Mouse (Mus musculus) limb, embryonic 11.5 days (tissue): Measurements from ENCODE around the gene Pcdh15. TPM values are rescaled to one million over a fixed set of nuclear protein-coding genes. Genes with fewer than 3 reads are reported as not detected.
A peak's percentile ranks its signal among the peaks of the same experiment; 100 is the strongest.

Experiments used
- ATAC-seq: fragments of 200-750 bp; cut with Nextera tagmentation; 2 replicates; pipeline ENCODE4 v1.8.0; 2017; ENCODE audit warnings: low read depth; ENCODE audit not compliant: insufficient number of reproducible peaks, low FRiP score, low TSS enrichment
- DNase-seq: peaks from one replicate; pipeline ENCODE4 v3.0.0-alpha.2; 2015; ENCODE audit warnings: low spot score
- H3K27ac ChIP-seq: fragments of 300-500 bp; sonication (generic); replicated peaks from 2 replicates; pipeline ENCODE4 v1.5.1; 2014; ENCODE audit warnings: low read depth, mild to moderate bottlenecking, low read length
- H3K27me3 ChIP-seq: fragments of 300-500 bp; sonication (generic); 2 replicates; pipeline ENCODE4 v1.6.1; 2014; ENCODE audit warnings: mild to moderate bottlenecking, low read length, mixed read lengths; ENCODE audit not compliant: control insufficient read depth, insufficient read depth
- H3K36me3 ChIP-seq: fragments of 300-500 bp; sonication (generic); 2 replicates; pipeline ENCODE4 v1.6.1; 2014; ENCODE audit warnings: mild to moderate bottlenecking, low read length, moderate library complexity, mixed read lengths; ENCODE audit not compliant: control insufficient read depth, insufficient read depth
- H3K4me1 ChIP-seq: fragments of 300-500 bp; sonication (generic); 2 replicates; pipeline ENCODE4 v1.6.1; 2014; ENCODE audit warnings: low read length, mixed read lengths; ENCODE audit not compliant: control insufficient read depth, insufficient read depth
- H3K4me2 ChIP-seq: fragments of 300-500 bp; sonication (generic); 2 replicates; pipeline ENCODE4 v1.6.1; 2014; ENCODE audit warnings: low read depth, mild to moderate bottlenecking, moderate library complexity; ENCODE audit not compliant: severe bottlenecking
- H3K4me3 ChIP-seq: fragments of 300-500 bp; sonication (generic); 2 replicates; pipeline ENCODE4 v1.5.1; 2014; ENCODE audit warnings: low read depth, low read length
- H3K9ac ChIP-seq: fragments of 300-500 bp; sonication (generic); 2 replicates; pipeline ENCODE4 v1.6.1; 2014; ENCODE audit warnings: mild to moderate bottlenecking, low read length
- H3K9me3 ChIP-seq: fragments of 300-500 bp; sonication (generic); 2 replicates; pipeline ENCODE4 v1.6.1; 2016; ENCODE audit warnings: low read length; ENCODE audit not compliant: control insufficient read depth
- WGBS: fragments of 180-500 bp; shearing (Covaris S2); extraction: QIAGEN DNeasy Blood & Tissue Kit; methylation state at CpG from one replicate; pipeline ENCODE4 v1.1.7; 2014; 5-methylcytosine and 5-hydroxymethylcytosine counted together
- polyA plus RNA-seq: library from polyadenylated mRNA; unstranded; fragments of >200 nt; fragmentation: Nextera tagmentation; extraction: Ambion mirVana; gene quantifications from 2 replicates; pipeline ENCODE4 v1.2.1, GENCODE M21; 2014

Gene Pcdh15
- polyA plus RNA-seq, 1 experiment from 2014 or later, result 0.81 TPM

- H3K9me3 ChIP-seq, result no peaks in the 10 kb centered on the region
- 76% methylated on average over 13 of the region's 13 CpGs for WGBS
- no peak for DNase-seq
- H3K36me3 ChIP-seq, result no peaks in the 10 kb centered on the region
- H3K27me3 ChIP-seq, result peaks cover 11% of the 10 kb centered on the region
- no peak overlapping the region for H3K4me2 ChIP-seq
- no peak for ATAC-seq
- 0 out of 2 replicates have a peak, but pooled peaks cover 3% of the 10 kb centered on the region for H3K4me1 ChIP-seq
- no peak overlapping the region for H3K4me3 ChIP-seq
- H3K27ac ChIP-seq, result no peak overlapping the region
- no peak overlapping the region for H3K9ac ChIP-seq
These were observed 4.3 kb downstream of the Pcdh15 start for GRCm38 (mm10) chr10:73103383-73103994.

GRCm38 (mm10) chr10:73105893-73106292, 6.8 kb downstream of the Pcdh15 start:
- WGBS, result 45% methylated on average over 2 of the region's 2 CpGs
- Histone ChIP-seq H3K4me2 (no peak overlapping the region), H3K4me3 (no peak overlapping the region), H3K9me3 (no peaks in the 10 kb centered on the region), H3K4me1 (no peaks in the 10 kb centered on the region), H3K27me3 (no peaks in the 10 kb centered on the region), H3K36me3 (no peaks in the 10 kb centered on the region), H3K9ac (no peak overlapping the region), H3K27ac (no peak overlapping the region)
- ATAC-seq (no peak), DNase-seq (peak; percentile 72)

- no peak overlapping the region for H3K9ac ChIP-seq
- H3K36me3 ChIP-seq, result no peaks in the 10 kb centered on the region
- 78% methylated on average over 3 of the region's 3 CpGs for WGBS
- H3K4me2 ChIP-seq, result no peak overlapping the region
- H3K9me3 ChIP-seq, result no peaks in the 10 kb centered on the region
- H3K4me3 ChIP-seq, result no peak overlapping the region
- no peak for ATAC-seq
- H3K27me3 ChIP-seq, result no peaks in the 10 kb centered on the region
- H3K27ac ChIP-seq, result no peak overlapping the region
- DNase-seq, result no peak
- no peaks in the 10 kb centered on the region for H3K4me1 ChIP-seq
These were observed 38.8 kb downstream of the Pcdh15 start for GRCm38 (mm10) chr10:73137985-73138384.

GRCm38 (mm10) chr10:73147543-73147942, 48.4 kb downstream of the Pcdh15 start:
- no peak overlapping the region for H3K4me2 ChIP-seq
- ATAC-seq (no peak), DNase-seq (no peak)
- H3K27ac ChIP-seq, result no peak overlapping the region
- no peaks in the 10 kb centered on the region for H3K4me1 ChIP-seq
- no peaks in the 10 kb centered on the region for H3K9me3 ChIP-seq
- H3K9ac ChIP-seq, result no peak overlapping the region
- no peaks in the 10 kb centered on the region for H3K36me3 ChIP-seq
- H3K4me3 ChIP-seq, result no peak overlapping the region
- no peaks in the 10 kb centered on the region for H3K27me3 ChIP-seq

GRCm38 (mm10) chr10:73147978-73148377, 48.8 kb downstream of the Pcdh15 start:
- 89% methylated on average over 4 of the region's 4 CpGs for WGBS
- H3K27me3 ChIP-seq, result no peaks in the 10 kb centered on the region
- no peak for ATAC-seq

GRCm38 (mm10) chr10:73154544-73154943, 55.4 kb downstream of the Pcdh15 start:
- H3K4me3 ChIP-seq, result no peak overlapping the region
- H3K27ac ChIP-seq, result no peak overlapping the region
- no peak overlapping the region for H3K9ac ChIP-seq
- no peak overlapping the region for H3K4me2 ChIP-seq
- 85% methylated on average over 5 of the region's 5 CpGs for WGBS
- no peaks in the 10 kb centered on the region for H3K27me3 ChIP-seq
- H3K36me3 ChIP-seq, result no peaks in the 10 kb centered on the region
- no peaks in the 10 kb centered on the region for H3K9me3 ChIP-seq
- DNase-seq, result no peak
- no peak for ATAC-seq
- no peaks in the 10 kb centered on the region for H3K4me1 ChIP-seq

More at GRCm38 (mm10) chr10:73147978-73148377, 48.8 kb downstream of the Pcdh15 start:
- Histone ChIP-seq H3K4me1 (no peaks in the 10 kb centered on the region), H3K4me2 (no peak overlapping the region), H3K27ac (no peak overlapping the region), H3K36me3 (no peaks in the 10 kb centered on the region), H3K9me3 (no peaks in the 10 kb centered on the region), H3K4me3 (no peak overlapping the region), H3K9ac (no peak overlapping the region)
- DNase-seq, result no peak

- Histone ChIP-seq H3K9me3 (no peaks in the 10 kb centered on the region), H3K4me2 (no peak overlapping the region), H3K4me3 (no peak overlapping the region), H3K27me3 (no peaks in the 10 kb centered on the region), H3K9ac (no peak overlapping the region), H3K27ac (no peak overlapping the region), H3K4me1 (no peaks in the 10 kb centered on the region), H3K36me3 (no peaks in the 10 kb centered on the region)
- ATAC-seq (no peak), DNase-seq (no peak)
- WGBS, result 89% methylated on average over 1 of the region's 1 CpGs
These were observed 62.6 kb downstream of the Pcdh15 start for GRCm38 (mm10) chr10:73161757-73162156.

GRCm38 (mm10) chr10:73216001-73216400, 116.9 kb downstream of the Pcdh15 start:
- 72% methylated on average over 2 of the region's 2 CpGs for WGBS
- no peak for DNase-seq

GRCm38 (mm10) chr10:73242294-73242693, 143.2 kb downstream of the Pcdh15 start:
- Histone ChIP-seq H3K9me3 (no peaks in the 10 kb centered on the region), H3K4me1 (no peaks in the 10 kb centered on the region), H3K9ac (no peak overlapping the region), H3K27me3 (no peaks in the 10 kb centered on the region), H3K4me2 (no peak overlapping the region), H3K4me3 (no peak overlapping the region), H3K27ac (no peak overlapping the region), H3K36me3 (no peaks in the 10 kb centered on the region)
- DNase-seq (no peak), ATAC-seq (no peak)
- 81% methylated on average over 5 of the region's 5 CpGs for WGBS

More at GRCm38 (mm10) chr10:73216001-73216400, 116.9 kb downstream of the Pcdh15 start:
- no peak for ATAC-seq
- Histone ChIP-seq H3K4me2 (no peak overlapping the region), H3K9ac (no peak overlapping the region), H3K9me3 (no peaks in the 10 kb centered on the region), H3K27me3 (no peaks in the 10 kb centered on the region), H3K4me1 (no peaks in the 10 kb centered on the region), H3K36me3 (no peaks in the 10 kb centered on the region), H3K4me3 (no peak overlapping the region), H3K27ac (no peak overlapping the region)
